In the genomic region with DNA sequence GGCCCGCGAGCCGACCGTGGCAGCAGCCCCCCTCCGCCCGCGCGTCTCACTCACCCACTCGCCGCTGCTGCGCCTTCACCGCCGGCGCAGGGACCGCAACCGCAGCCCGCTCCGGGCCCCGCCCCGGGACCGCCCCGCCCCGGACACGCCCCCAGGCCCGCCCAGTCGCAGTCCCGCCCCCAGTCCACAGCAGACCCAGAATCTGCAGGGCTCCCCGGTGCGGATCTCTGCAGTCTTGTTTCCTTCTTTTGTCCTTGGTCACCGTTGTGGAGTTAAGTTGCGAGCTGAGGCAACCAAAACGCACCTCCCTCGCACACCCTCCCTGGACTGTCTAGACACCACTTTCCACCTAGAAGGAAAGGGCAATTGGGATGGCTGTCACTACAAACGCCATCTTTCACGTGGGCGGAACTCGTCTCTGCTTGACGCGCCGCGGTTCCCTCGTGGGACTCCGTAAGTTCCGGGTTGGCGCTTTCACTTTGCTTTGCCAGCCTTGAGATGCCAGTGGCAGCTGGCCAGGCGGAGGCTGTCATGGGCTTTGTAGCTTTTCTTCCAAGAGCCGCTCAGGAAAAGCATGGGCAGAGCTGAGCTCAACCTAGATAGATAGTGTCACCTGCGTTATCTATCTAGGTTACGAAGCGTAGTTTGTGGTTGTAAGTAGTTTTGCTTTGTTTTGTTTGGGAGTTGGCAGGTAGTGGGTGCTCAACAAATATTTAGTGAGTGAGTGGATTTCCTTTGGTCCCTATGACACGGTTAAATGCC, we compare ENCODE assay signal across 7 mouse cellular contexts. TPM values are rescaled to one million over a fixed set of nuclear protein-coding genes. Genes with fewer than 3 reads are reported as not detected.
DNase-seq lines count a peak whose midpoint lies in the region; ATAC-seq and TF ChIP-seq lines count a peak whose summit lies in the region.

A gene (minus strand): TSS at position 442 of the 762 bp plus-strand sequence.

- peak within 1 kb of the TSS; percentile 84 for H3K27ac ChIP-seq in embryonic facial prominence, embryonic 10.5 days (replicated peaks)
- H3K27ac ChIP-seq in intestine, postnatal 0 days (ENCODE audit: low read depth, low read length) = peak within 1 kb of the TSS; percentile 58
- peak within 1 kb of the TSS; percentile 68 for H3K27ac ChIP-seq in midbrain, embryonic 12.5 days (replicated peaks)
- H3K27ac ChIP-seq in small intestine, adult 2 months (ENCODE audit: insufficient read depth, low read depth, low read length) = peak within 1 kb of the TSS; percentile 83

- DNase-seq in adrenal gland, postnatal 10 days = peak; percentile 97
- DNase-seq in embryonic facial prominence, embryonic 10.5 days (ENCODE audit: low spot score) = peak; percentile 94
- peak; percentile 89 for DNase-seq in gonadal fat pad, adult 2 months (ENCODE audit: low read depth)
- peak; percentile 97 for DNase-seq in left cerebral cortex, postnatal 4 days

- H3K36me3 ChIP-seq in embryonic facial prominence, embryonic 10.5 days (replicated peaks) = no peaks in the 10 kb centered on the region
- no peaks in the 10 kb centered on the region for H3K36me3 ChIP-seq in intestine, postnatal 0 days (ENCODE audit: control insufficient read depth, insufficient read depth)
- H3K36me3 ChIP-seq in midbrain, embryonic 12.5 days = no peaks in the 10 kb centered on the region
- H3K36me3 ChIP-seq in small intestine, adult 2 months (ENCODE audit: control insufficient read depth, insufficient read depth, low read length) = no peaks in the 10 kb centered on the region

- peak within 1 kb of the TSS; percentile 93 for H3K4me2 ChIP-seq in intestine, postnatal 0 days (replicated peaks; ENCODE audit: low read depth)
- peak within 1 kb of the TSS; percentile 78 for H3K4me2 ChIP-seq in midbrain, embryonic 12.5 days (replicated peaks)

- H3K4me1 ChIP-seq in embryonic facial prominence, embryonic 10.5 days = peaks cover 7% of the 10 kb centered on the region
- H3K4me1 ChIP-seq in intestine, postnatal 0 days (replicated peaks; ENCODE audit: control insufficient read depth, insufficient read depth, low read length) = no peaks in the 10 kb centered on the region
- H3K4me1 ChIP-seq in midbrain, embryonic 12.5 days = peaks cover 7% of the 10 kb centered on the region
- no peaks in the 10 kb centered on the region; the same call in 1 of the 2 replicates for H3K4me1 ChIP-seq in small intestine, adult 2 months (ENCODE audit: control insufficient read depth, insufficient read depth, insufficient read length, low read length)

- WGBS in embryonic facial prominence, embryonic 10.5 days = 1% methylated on average over 51 of the region's 51 CpGs
- 0% methylated on average over 41 of the region's 51 CpGs for WGBS in intestine, postnatal 0 days
- under 1% methylated on average over 49 of the region's 51 CpGs for whole genome bisulfite sequencing in midbrain, embryonic 12.5 days
- under 1% methylated on average over 51 of the region's 51 CpGs for WGBS in small intestine, adult 2 months

- TF ChIP-seq CTCF in intestine, postnatal 0 days (IDR thresholded peaks at IDR 0.05; ENCODE audit: low read depth) = no peak
- TF ChIP-seq CTCF in small intestine, adult 2 months (IDR thresholded peaks at IDR 0.05; ENCODE audit: extremely low read depth, insufficient read length, insufficient replicate concordance, low read depth, low read length) = 0 out of 2 replicates have a peak, but pooled peaks have one; percentile 6

- peak within 1 kb of the TSS; percentile 95 for H3K4me3 ChIP-seq in embryonic facial prominence, embryonic 10.5 days
- peak within 1 kb of the TSS; percentile 88 for H3K4me3 ChIP-seq in intestine, postnatal 0 days (ENCODE audit: low read depth, low read length)
- peak within 1 kb of the TSS; percentile 93 for H3K4me3 ChIP-seq in midbrain, embryonic 12.5 days
- H3K4me3 ChIP-seq in small intestine, adult 2 months (ENCODE audit: low read depth, low read length) = peak within 1 kb of the TSS; percentile 91

- intact Hi-C loops in left cerebral cortex, postnatal 4 days (cut with DNase I) = no loop called here

- peaks cover 12% of the 10 kb centered on the region; the same call in 1 of the 2 replicates for H3K27me3 ChIP-seq in embryonic facial prominence, embryonic 10.5 days (replicated peaks; ENCODE audit: low read depth, poor library complexity, severe bottlenecking)
- no peaks in the 10 kb centered on the region for H3K27me3 ChIP-seq in intestine, postnatal 0 days (replicated peaks; ENCODE audit: control insufficient read depth, insufficient read depth, low read length)
- no peaks in the 10 kb centered on the region for H3K27me3 ChIP-seq in midbrain, embryonic 12.5 days
- no peaks in the 10 kb centered on the region for H3K27me3 ChIP-seq in small intestine, adult 2 months (ENCODE audit: control insufficient read depth, insufficient read depth, low read length)

- peak; percentile 98 for ATAC-seq in intestine, postnatal 0 days
- peak; percentile 98 for ATAC-seq in midbrain, embryonic 12.5 days (ENCODE audit: low FRiP score, low read depth)

- H3K9me3 ChIP-seq in embryonic facial prominence, embryonic 10.5 days = no peaks in the 10 kb centered on the region
- H3K9me3 ChIP-seq in intestine, postnatal 0 days (ENCODE audit: control insufficient read depth) = no peaks in the 10 kb centered on the region
- no peaks in the 10 kb centered on the region for H3K9me3 ChIP-seq in midbrain, embryonic 12.5 days

- H3K9ac ChIP-seq in intestine, postnatal 0 days (ENCODE audit: low read depth, low read length) = peak within 1 kb of the TSS; percentile 79
- H3K9ac ChIP-seq in midbrain, embryonic 12.5 days (replicated peaks) = peak within 1 kb of the TSS; percentile 89

- peak; percentile 77 for TF ChIP-seq POLR2A in small intestine, adult 2 months (IDR thresholded peaks at IDR 0.05; ENCODE audit: low read depth, low read length)

RNA-seq across cellular contexts. Expression of the gene that starts here (rescaled TPM):
- 10 to 100 TPM; 16.4 to 29.4 TPM for total RNA-seq in adrenal gland, postnatal 10 days (2021)
- 14.2 and 15.9 TPM in 2 replicates for polyA plus RNA-seq in embryonic facial prominence, embryonic 10.5 days (2016; fragmentation: Nextera tagmentation; extraction: Ambion mirVana)
- 24.1 and 38.7 TPM in 2 replicates for polyA plus RNA-seq in gonadal fat pad, adult 2 months (2012; rRNA removed)
- polyA plus RNA-seq in intestine, postnatal 0 days (2015; fragmentation: Nextera tagmentation; extraction: Ambion mirVana) = 10.1 and 11.1 TPM in 2 replicates
- total RNA-seq in left cerebral cortex, postnatal 4 days (2021) = 10 to 100 TPM; 44.3 to 47.0 TPM
- polyA plus RNA-seq in midbrain, embryonic 12.5 days (2016; fragmentation: Nextera tagmentation; extraction: Ambion mirVana) = 25.9 and 29.4 TPM in 2 replicates
- 0.80 and 1.4 TPM in 2 replicates for polyA plus RNA-seq in small intestine, adult 2 months (2012; rRNA removed)

Comparison
In these comparisons a context has a peak if more than half of its experiments do, and no peak if none do; other contexts are left out.
1. Peak in every context shown above with its lines: DNase-seq, ATAC-seq, H3K4me3 ChIP-seq and H3K27ac ChIP-seq.